Mouse (Mus musculus) megakaryocyte, embryonic 14.5 days (primary cell): Measurements from ENCODE around the gene Isyna1. TPM values are rescaled to one million over a fixed set of nuclear protein-coding genes. Genes with fewer than 3 reads are reported as not detected.

ENCODE experiments used
- H3K27me3 ChIP-seq: replicated peaks from 2 replicates; pipeline ENCODE3; 2012; ENCODE audit warnings: inconsistent platforms
- H3K36me3 ChIP-seq: replicated peaks from 2 replicates; pipeline ENCODE3; 2012; ENCODE audit warnings: low read length, inconsistent platforms, mixed read lengths
- H3K4me1 ChIP-seq: 2 replicates; pipeline ENCODE4 v1.6.1; 2012; ENCODE audit warnings: inconsistent platforms
- H3K4me3 ChIP-seq: replicated peaks from 2 replicates; pipeline ENCODE3; 2012; ENCODE audit warnings: moderate library complexity, mild to moderate bottlenecking, inconsistent platforms
- H3K9me3 ChIP-seq: 2 replicates; pipeline ENCODE4 v1.6.1; 2012; ENCODE audit warnings: inconsistent platforms
- FLI1 ChIP-seq: IDR thresholded peaks from 2 replicates; pipeline ENCODE4 v1.6.1; 2012; ENCODE audit warnings: low read length, inconsistent platforms, mixed read lengths
- GATA1 ChIP-seq: IDR thresholded peaks from 3 replicates; pipeline ENCODE4 v1.6.1; 2012; ENCODE audit warnings: mixed read lengths, low read length, inconsistent platforms, borderline replicate concordance
- polyA plus RNA-seq: library from polyadenylated mRNA; stranded (reverse); fragments of >175 nt; gene quantifications from 2 replicates; pipeline ENCODE4 v1.2.3, GENCODE M21; 2012; ENCODE audit warnings: low replicate concordance; ENCODE audit not compliant: insufficient read depth

The Isyna1 gene
- polyA plus RNA-seq, 1 experiment: 201 TPM

GRCm38 (mm10) chr8:70594621-70595564 lies 720 bp downstream of the Isyna1 start:
- Histone ChIP-seq H3K36me3 (peaks cover 85% of the 10 kb centered on the region), H3K27me3 (no peaks in the 10 kb centered on the region), H3K4me3 (peak overlapping the region; percentile 95), H3K4me1 (peaks cover 70% of the 10 kb centered on the region), H3K9me3 (no peaks in the 10 kb centered on the region)
- TF ChIP-seq FLI1: no peak
- no peak for TF ChIP-seq GATA1

DNA sequence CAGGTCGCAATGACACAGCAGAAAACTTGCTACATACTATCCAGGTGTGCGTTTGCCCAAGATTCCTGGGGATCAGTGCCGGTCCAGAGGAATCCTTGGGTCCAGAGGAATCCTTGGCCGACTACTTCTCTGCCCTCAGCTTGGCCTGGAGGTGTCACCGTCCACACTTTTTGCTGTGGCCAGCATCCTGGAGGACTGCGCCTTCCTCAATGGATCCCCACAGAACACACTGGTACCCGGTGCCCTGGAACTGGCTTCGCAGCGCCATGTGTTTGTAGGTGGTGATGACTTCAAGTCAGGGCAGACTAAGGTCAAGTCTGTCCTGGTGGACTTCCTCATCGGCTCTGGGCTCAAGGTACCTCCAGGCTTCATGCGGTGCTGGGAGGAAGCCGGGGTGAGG lies 1.6 kb downstream of the Isyna1 start:
- H3K27me3 ChIP-seq: no peaks in the 10 kb centered on the region
- H3K4me3 ChIP-seq: peak overlapping the region; percentile 15
- peaks cover 86% of the 10 kb centered on the region for H3K36me3 ChIP-seq
- no peaks in the 10 kb centered on the region for H3K9me3 ChIP-seq
- H3K4me1 ChIP-seq: peaks cover 72% of the 10 kb centered on the region
- TF ChIP-seq GATA1: no peak
- TF ChIP-seq FLI1: no peak

- Histone ChIP-seq H3K4me1 (peaks cover 75% of the 10 kb centered on the region), H3K27me3 (no peaks in the 10 kb centered on the region), H3K4me3 (peak overlapping the region; percentile 15), H3K9me3 (no peaks in the 10 kb centered on the region), H3K36me3 (peaks cover 85% of the 10 kb centered on the region)
- TF ChIP-seq FLI1 (no peak), GATA1 (no peak)
Measured at GRCm38 (mm10) chr8:70596216-70596615, 2.0 kb downstream of the Isyna1 start.

GRCm38 (mm10) chr8:70596775-70597416 lies 2.7 kb downstream of the Isyna1 start:
- H3K9me3 ChIP-seq: 0 out of 2 replicates have a peak, but pooled peaks cover under 1% of the 10 kb centered on the region
- H3K4me1 ChIP-seq: peaks cover 75% of the 10 kb centered on the region
- TF ChIP-seq FLI1 (no peak), GATA1 (no peak)
- H3K4me3 ChIP-seq: no peak overlapping the region
- H3K36me3 ChIP-seq: peaks cover 85% of the 10 kb centered on the region
- H3K27me3 ChIP-seq: no peaks in the 10 kb centered on the region

DNA sequence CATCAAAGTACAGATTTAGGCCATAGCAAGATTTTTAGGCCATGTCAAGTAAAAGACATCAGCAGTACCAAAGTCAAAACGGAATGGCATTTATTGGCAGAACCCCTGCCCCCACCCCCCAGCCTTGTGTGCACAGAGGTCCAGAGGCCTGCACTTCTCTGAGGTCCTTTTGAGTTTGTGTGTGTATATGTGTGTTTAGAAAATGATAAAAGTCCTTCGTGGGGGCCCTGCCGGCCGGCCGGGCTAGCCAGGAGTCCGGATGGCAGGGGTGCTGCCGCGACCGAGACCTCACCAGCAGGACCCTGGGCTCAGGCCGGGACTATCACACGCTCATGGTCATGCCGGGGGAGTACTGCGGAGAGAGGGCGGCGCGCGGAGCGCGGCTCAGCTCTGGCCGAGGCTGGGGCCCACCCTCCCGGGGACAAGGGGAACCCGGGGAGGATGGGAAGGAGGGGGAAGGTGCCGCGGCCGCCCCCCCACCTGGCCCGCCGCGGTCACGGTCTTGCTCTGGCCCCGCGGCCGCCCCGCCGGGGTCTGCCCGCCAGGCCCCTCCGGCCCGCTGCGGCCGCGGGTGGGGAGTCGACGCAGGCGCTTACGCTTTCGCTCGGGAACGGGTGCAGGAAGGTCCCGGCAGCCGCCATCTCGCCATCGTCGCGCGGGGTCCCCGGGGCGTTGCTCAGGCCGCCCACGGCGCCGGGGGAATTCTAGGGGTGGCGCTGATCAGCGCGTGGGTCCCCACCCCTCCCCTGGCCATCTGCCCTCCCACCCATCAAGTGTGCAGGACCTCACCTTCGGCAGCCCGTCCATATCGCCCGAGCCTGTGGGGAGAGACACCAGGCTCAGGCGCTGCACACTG lies 3.5 kb downstream of the Isyna1 start:
- peaks cover 6% of the 10 kb centered on the region for H3K9me3 ChIP-seq
- peaks cover 85% of the 10 kb centered on the region for H3K36me3 ChIP-seq
- no peak overlapping the region for H3K4me3 ChIP-seq
- no peaks in the 10 kb centered on the region for H3K27me3 ChIP-seq
- peaks cover 82% of the 10 kb centered on the region for H3K4me1 ChIP-seq
- TF ChIP-seq GATA1 (no peak), FLI1 (no peak)

- H3K36me3 ChIP-seq: peaks cover 85% of the 10 kb centered on the region
- H3K4me3 ChIP-seq: no peak overlapping the region
- peaks cover 6% of the 10 kb centered on the region for H3K9me3 ChIP-seq
- no peaks in the 10 kb centered on the region for H3K27me3 ChIP-seq
- TF ChIP-seq GATA1: no peak
- no peak for TF ChIP-seq FLI1
- H3K4me1 ChIP-seq: peaks cover 83% of the 10 kb centered on the region
Measured at GRCm38 (mm10) chr8:70598283-70598682, 4.1 kb downstream of the Isyna1 start.

DNA sequence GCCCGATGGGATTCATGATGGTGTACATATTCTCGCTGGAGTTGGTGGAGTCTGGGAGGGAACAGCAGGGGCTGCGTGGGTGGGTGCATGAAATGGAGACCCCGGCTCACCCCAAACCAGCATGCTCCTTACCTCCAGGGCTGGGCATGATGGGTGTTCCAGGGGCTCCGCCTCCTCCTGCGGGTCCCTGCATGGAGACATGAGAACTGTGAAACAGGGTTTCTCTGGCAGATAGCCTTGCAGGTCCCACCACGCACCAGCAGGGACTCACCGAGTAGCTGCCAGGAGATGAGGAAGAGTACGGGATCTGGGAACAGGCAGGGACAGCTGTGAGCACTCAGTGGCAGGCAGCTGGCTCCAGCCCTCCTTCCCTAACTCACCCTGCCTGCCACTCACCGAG lies 4.5 kb downstream of the Isyna1 start:
- Histone ChIP-seq H3K36me3 (peaks cover 87% of the 10 kb centered on the region), H3K27me3 (no peaks in the 10 kb centered on the region), H3K4me3 (peak overlapping the region; percentile 18), H3K9me3 (peaks cover 6% of the 10 kb centered on the region), H3K4me1 (peaks cover 83% of the 10 kb centered on the region)
- TF ChIP-seq GATA1 (no peak), FLI1 (no peak)

GRCm38 (mm10) chr8:70599507-70600290 lies 5.5 kb downstream of the Isyna1 start:
- no peak for TF ChIP-seq GATA1
- no peak for TF ChIP-seq FLI1
- H3K4me3 ChIP-seq: no peak overlapping the region
- H3K4me1 ChIP-seq: peaks cover 83% of the 10 kb centered on the region
- peaks cover 6% of the 10 kb centered on the region for H3K9me3 ChIP-seq
- peaks cover 97% of the 10 kb centered on the region for H3K36me3 ChIP-seq
- H3K27me3 ChIP-seq: no peaks in the 10 kb centered on the region
